In the genomic region with DNA sequence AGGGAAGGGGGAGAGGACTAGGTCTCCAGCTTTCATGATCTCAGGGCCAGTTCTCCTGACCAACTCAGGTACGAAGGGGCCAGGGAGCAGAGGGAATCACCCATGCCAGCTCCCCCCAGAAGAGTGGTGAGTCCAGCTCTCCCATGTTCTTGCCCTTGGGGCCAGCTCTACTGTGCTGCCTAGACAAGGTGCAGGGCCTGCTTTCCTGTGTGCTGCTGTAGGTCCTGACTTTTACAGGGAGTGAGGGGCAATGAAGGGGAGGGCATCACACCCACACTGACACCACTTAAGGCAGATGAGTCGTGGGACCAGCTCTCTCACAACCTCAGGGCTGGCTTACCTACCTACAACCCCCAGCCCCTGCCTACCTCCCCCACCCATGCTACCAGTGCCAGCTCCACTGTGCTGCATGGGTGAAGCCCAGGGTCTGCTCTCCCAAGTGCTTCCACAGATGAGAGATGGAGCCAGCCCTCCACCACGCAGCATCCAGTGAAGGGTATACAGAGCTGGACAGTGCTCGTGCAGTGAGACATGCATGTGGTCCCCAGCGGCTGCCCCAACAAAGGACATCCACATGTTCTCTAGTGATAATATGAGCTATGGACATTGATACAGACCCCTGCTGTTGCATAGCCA, we compare ENCODE assay signal across 24 mouse cellular contexts.
DNase-seq lines count a peak whose midpoint lies in the region; ATAC-seq and TF ChIP-seq lines count a peak whose summit lies in the region.
"Had no signal": no experiment of that assay in that cellular context is flagged by ENCODE, and none has a peak within 500 bp of the region (broad histone marks: within the 10 kb centered on the region; RNA-seq: fewer than 3 reads in every experiment).

No protein-coding gene starts in this region.

- no peak overlapping the region for H3K4me2 ChIP-seq in forebrain, embryonic 15.5 days (replicated peaks)
- no peak overlapping the region for H3K4me2 ChIP-seq in forebrain, embryonic 11.5 days (ENCODE audit: low read depth, low read length, severe bottlenecking)
- H3K4me2 ChIP-seq in kidney, embryonic 14.5 days (replicated peaks; ENCODE audit: low read depth, low read length): no peak overlapping the region
- no peak overlapping the region for H3K4me2 ChIP-seq in midbrain, embryonic 13.5 days (replicated peaks)
- no peak overlapping the region for H3K4me2 ChIP-seq in midbrain, embryonic 16.5 days (ENCODE audit: low read length)
- H3K4me2 ChIP-seq: limb, embryonic 15.5 days; liver, embryonic 13.5 days; stomach, embryonic 15.5 days had no signal

- 0 out of 2 replicates have a peak, but pooled peaks have one; percentile 51 for ATAC-seq in forebrain, embryonic 15.5 days (replicated peaks)
- ATAC-seq in forebrain, embryonic 11.5 days (replicated peaks; ENCODE audit: low FRiP score): no peak
- 0 out of 2 replicates have a peak, but pooled peaks have one; percentile 45 for ATAC-seq in kidney, embryonic 14.5 days (ENCODE audit: low FRiP score, low TSS enrichment)
- ATAC-seq in midbrain, embryonic 13.5 days: peak; percentile 50
- ATAC-seq in midbrain, embryonic 16.5 days: no peak
- ATAC-seq: CD4-positive, CD25-positive, alpha-beta regulatory T cell, adult 4 months; intestine, embryonic 16.5 days had no signal

- no peaks in the 10 kb centered on the region for H3K4me1 ChIP-seq in forebrain, embryonic 15.5 days
- H3K4me1 ChIP-seq in forebrain, embryonic 11.5 days (replicated peaks; ENCODE audit: control insufficient read depth, insufficient read depth, low read length): no peaks in the 10 kb centered on the region
- peaks cover 5% of the 10 kb centered on the region; the same call in 1 of the 2 replicates for H3K4me1 ChIP-seq in kidney, embryonic 14.5 days (ENCODE audit: control insufficient read depth, insufficient read depth, low read length)
- no peaks in the 10 kb centered on the region for H3K4me1 ChIP-seq in kidney, adult 2 months (ENCODE audit: control insufficient read depth, insufficient read depth, low read length)
- H3K4me1 ChIP-seq in midbrain, embryonic 13.5 days (replicated peaks): no peaks in the 10 kb centered on the region
- no peaks in the 10 kb centered on the region for H3K4me1 ChIP-seq in midbrain, embryonic 16.5 days (ENCODE audit: control insufficient read depth, insufficient read depth, low read length)
- peaks cover 5% of the 10 kb centered on the region; the same call in 1 of the 2 replicates for H3K4me1 ChIP-seq in limb, embryonic 10.5 days
- H3K4me1 ChIP-seq: heart, embryonic 10.5 days; limb, embryonic 15.5 days; liver, embryonic 13.5 days; stomach, embryonic 15.5 days had no signal

- no peaks in the 10 kb centered on the region for H3K27me3 ChIP-seq in forebrain, embryonic 15.5 days
- no peaks in the 10 kb centered on the region for H3K27me3 ChIP-seq in forebrain, embryonic 11.5 days (ENCODE audit: control insufficient read depth, insufficient read depth, low read length)
- H3K27me3 ChIP-seq in kidney, embryonic 14.5 days (ENCODE audit: control insufficient read depth, insufficient read depth, low read length): no peaks in the 10 kb centered on the region
- no peaks in the 10 kb centered on the region for H3K27me3 ChIP-seq in kidney, adult 2 months (replicated peaks; ENCODE audit: control insufficient read depth, insufficient read depth, low read length)
- no peaks in the 10 kb centered on the region for H3K27me3 ChIP-seq in midbrain, embryonic 13.5 days
- H3K27me3 ChIP-seq in midbrain, embryonic 16.5 days (ENCODE audit: control insufficient read depth, insufficient read depth, low read depth, low read length): no peaks in the 10 kb centered on the region
- H3K27me3 ChIP-seq in limb, embryonic 10.5 days (ENCODE audit: low read depth, poor library complexity, severe bottlenecking): no peaks in the 10 kb centered on the region
- H3K27me3 ChIP-seq: limb, embryonic 15.5 days; liver, embryonic 13.5 days; stomach, embryonic 15.5 days had no signal

- H3K4me3 ChIP-seq in forebrain, embryonic 15.5 days: no peak overlapping the region
- no peak overlapping the region for H3K4me3 ChIP-seq in forebrain, embryonic 11.5 days (ENCODE audit: low read depth, low read length)
- H3K4me3 ChIP-seq in kidney, embryonic 14.5 days (ENCODE audit: low read length): no peak overlapping the region
- H3K4me3 ChIP-seq in kidney, adult 2 months (ENCODE audit: insufficient read depth, low read depth, low read length): no peak overlapping the region
- H3K4me3 ChIP-seq in midbrain, embryonic 13.5 days (replicated peaks): no peak overlapping the region
- no peak overlapping the region for H3K4me3 ChIP-seq in midbrain, embryonic 16.5 days (ENCODE audit: low read depth, low read length)
- no peak overlapping the region for H3K4me3 ChIP-seq in limb, embryonic 10.5 days
- H3K4me3 ChIP-seq: heart, embryonic 10.5 days; layer of hippocampus, adult 2 months; left cerebral cortex, adult 2 months; limb, embryonic 15.5 days; liver, embryonic 13.5 days; stomach, embryonic 15.5 days had no signal

- no peaks in the 10 kb centered on the region for H3K9me3 ChIP-seq in forebrain, embryonic 15.5 days
- no peaks in the 10 kb centered on the region for H3K9me3 ChIP-seq in forebrain, embryonic 11.5 days (ENCODE audit: control insufficient read depth, low read length)
- H3K9me3 ChIP-seq in kidney, embryonic 14.5 days (ENCODE audit: control insufficient read depth, low read length): no peaks in the 10 kb centered on the region
- H3K9me3 ChIP-seq in midbrain, embryonic 13.5 days: no peaks in the 10 kb centered on the region
- H3K9me3 ChIP-seq in midbrain, embryonic 16.5 days (replicated peaks; ENCODE audit: control insufficient read depth, low read length, poor library complexity, severe bottlenecking): no peaks in the 10 kb centered on the region
- no peaks in the 10 kb centered on the region for H3K9me3 ChIP-seq in limb, embryonic 10.5 days (replicated peaks)
- H3K9me3 ChIP-seq: heart, embryonic 10.5 days; limb, embryonic 15.5 days; liver, embryonic 13.5 days; stomach, embryonic 15.5 days had no signal

- H3K27ac ChIP-seq in forebrain, embryonic 15.5 days (replicated peaks): no peak overlapping the region
- H3K27ac ChIP-seq in forebrain, embryonic 11.5 days (ENCODE audit: low read depth, low read length): no peak overlapping the region
- H3K27ac ChIP-seq in kidney, embryonic 14.5 days (ENCODE audit: low read depth, low read length): no peak overlapping the region
- H3K27ac ChIP-seq in kidney, adult 2 months (ENCODE audit: insufficient read depth, low read depth, low read length): no peak overlapping the region
- H3K27ac ChIP-seq in midbrain, embryonic 13.5 days: no peak overlapping the region
- no peak overlapping the region for H3K27ac ChIP-seq in midbrain, embryonic 16.5 days (ENCODE audit: low read length)
- peak overlapping the region; percentile 32; the same call in 1 of the 2 replicates for H3K27ac ChIP-seq in limb, embryonic 10.5 days
- H3K27ac ChIP-seq: heart, embryonic 10.5 days; layer of hippocampus, adult 2 months; left cerebral cortex, adult 2 months; limb, embryonic 15.5 days; liver, embryonic 13.5 days; stomach, embryonic 15.5 days had no signal

- H3K9ac ChIP-seq in forebrain, embryonic 15.5 days (replicated peaks): no peak overlapping the region
- H3K9ac ChIP-seq in forebrain, embryonic 11.5 days (ENCODE audit: low read length): no peak overlapping the region
- H3K9ac ChIP-seq in kidney, embryonic 14.5 days (ENCODE audit: low read depth, low read length): no peak overlapping the region
- H3K9ac ChIP-seq in midbrain, embryonic 13.5 days (replicated peaks): no peak overlapping the region
- H3K9ac ChIP-seq in midbrain, embryonic 16.5 days (ENCODE audit: low read depth, low read length): no peak overlapping the region
- H3K9ac ChIP-seq: limb, embryonic 15.5 days; liver, embryonic 13.5 days; stomach, embryonic 15.5 days had no signal

- TF ChIP-seq POLR2A in kidney, adult 2 months (IDR thresholded peaks at IDR 0.05; ENCODE audit: low read depth, low read length): no peak

- no peak for DNase-seq in forebrain, embryonic 11.5 days (ENCODE audit: low spot score)
- no peak for DNase-seq in kidney, adult 2 months
- DNase-seq in limb, embryonic 10.5 days (ENCODE audit: low spot score): no peak
- DNase-seq in frontal cortex, postnatal 36 days (ENCODE audit: low spot score in 2 of 2): no peak
- DNase-seq: adrenal gland, postnatal 25 days; cerebellum, adult 18-20 months; gastrocnemius, postnatal 14 days; heart, postnatal 10 days; kidney, adult 9 months; kidney, postnatal 25 days; liver, embryonic 13.5 days; lung, adult 18-20 months; right cerebral cortex, postnatal 25 days had no signal

- 89% methylated on average over 5 of the region's 5 CpGs for WGBS in forebrain, embryonic 15.5 days
- WGBS in forebrain, embryonic 11.5 days: 90% methylated on average over 5 of the region's 5 CpGs
- 87% methylated on average over 5 of the region's 5 CpGs for WGBS in kidney, embryonic 14.5 days
- 93% methylated on average over 5 of the region's 5 CpGs for WGBS in kidney, adult 2 months
- 89% methylated on average over 5 of the region's 5 CpGs for WGBS in midbrain, embryonic 13.5 days
- 92% methylated on average over 5 of the region's 5 CpGs for WGBS in midbrain, embryonic 16.5 days
- 85% methylated on average over 5 of the region's 5 CpGs for WGBS in limb, embryonic 10.5 days

- H3K36me3 ChIP-seq in forebrain, embryonic 15.5 days: no peaks in the 10 kb centered on the region
- no peaks in the 10 kb centered on the region for H3K36me3 ChIP-seq in forebrain, embryonic 11.5 days (ENCODE audit: control insufficient read depth, insufficient read depth, low read length)
- H3K36me3 ChIP-seq in kidney, embryonic 14.5 days (ENCODE audit: control insufficient read depth, insufficient read depth, low read length): no peaks in the 10 kb centered on the region
- H3K36me3 ChIP-seq in kidney, adult 2 months (ENCODE audit: control insufficient read depth, insufficient read depth, low read length): no peaks in the 10 kb centered on the region
- no peaks in the 10 kb centered on the region for H3K36me3 ChIP-seq in midbrain, embryonic 13.5 days
- H3K36me3 ChIP-seq in midbrain, embryonic 16.5 days (ENCODE audit: control insufficient read depth, insufficient read depth, low read length): no peaks in the 10 kb centered on the region
- H3K36me3 ChIP-seq in limb, embryonic 10.5 days: no peaks in the 10 kb centered on the region
- H3K36me3 ChIP-seq: heart, embryonic 10.5 days; limb, embryonic 15.5 days; liver, embryonic 13.5 days; stomach, embryonic 15.5 days had no signal

- TF ChIP-seq CTCF in kidney, adult 2 months (conservative IDR thresholded peaks at IDR 0.05; ENCODE audit: insufficient read depth, insufficient read length, low read depth, low read length): no peak

Comparison
In these comparisons a context has a peak if more than half of its experiments do, and no peak if none do; other contexts are left out.
1. ATAC-seq: peak in forebrain, embryonic 15.5 days (single experiment), kidney, embryonic 14.5 days (single experiment) and midbrain, embryonic 13.5 days (single experiment); none in forebrain, embryonic 11.5 days (single experiment) and midbrain, embryonic 16.5 days (single experiment).